In genomic region chr11:68478574-68478981, GRCm38 (mm10) we compare ENCODE assay signal across 20 mouse cellular contexts. TPM values are rescaled to one million over a fixed set of nuclear protein-coding genes. Genes with fewer than 3 reads are reported as not detected.
DNase-seq lines count a peak whose midpoint lies in the region; ATAC-seq lines count a peak whose summit lies in the region.
"Had no signal": no experiment of that assay in that cellular context is flagged by ENCODE, and none has a peak within 500 bp of the region (broad histone marks: within the 10 kb centered on the region; RNA-seq: fewer than 3 reads in every experiment).

No protein-coding gene starts in this region.

- DNase-seq in heart, postnatal 36 days = no peak
- no peak for DNase-seq in lung, adult 18-20 months
- DNase-seq in brain, adult 2 months (ENCODE audit: low read depth, low spot score) = peak; percentile 77
- peak; percentile 40 to 45 for DNase-seq in left cerebral cortex, postnatal 36 days (ENCODE audit: low spot score in 2 of 2)
- DNase-seq in kidney, adult 11 months = no peak
- DNase-seq in gastrocnemius, postnatal 25 days = no peak
- DNase-seq: adrenal gland, postnatal 36 days; B cell, adult 2 months; cerebellum, adult 9-10 months; gastrocnemius, postnatal 36 days; heart, postnatal 10 days; kidney, adult 18-20 months; kidney, postnatal 14 days; liver; liver, postnatal 0 days had no signal

- ATAC-seq in heart, embryonic 15.5 days (replicated peaks; ENCODE audit: insufficient number of reproducible peaks, insufficient read depth, low FRiP score, low read depth) = no peak
- peak; percentile 58 for ATAC-seq in lung, embryonic 16.5 days (ENCODE audit: low read depth)
- ATAC-seq: liver, postnatal 0 days; Patski had no signal

- no peak overlapping the region for H3K9ac ChIP-seq in heart, embryonic 15.5 days
- no peak overlapping the region for H3K9ac ChIP-seq in lung, embryonic 16.5 days (ENCODE audit: low read length)
- H3K9ac ChIP-seq: embryonic facial prominence, embryonic 13.5 days; hindbrain, embryonic 15.5 days; liver, postnatal 0 days had no signal

- intact Hi-C loops in heart, postnatal 36 days (cut with DNase I) = no loop called here
- intact Hi-C loops in left cerebral cortex, postnatal 36 days (cut with DNase I) = no loop called here

- H3K4me1 ChIP-seq in heart, embryonic 15.5 days (replicated peaks) = peaks cover 21% of the 10 kb centered on the region
- peaks cover 2% of the 10 kb centered on the region; the same call in 1 of the 2 replicates for H3K4me1 ChIP-seq in lung, embryonic 16.5 days (replicated peaks; ENCODE audit: control insufficient read depth, insufficient read depth, low read length)
- H3K4me1 ChIP-seq: hindbrain, embryonic 15.5 days had no signal

- no peaks in the 10 kb centered on the region for H3K9me3 ChIP-seq in heart, embryonic 15.5 days (replicated peaks)
- H3K9me3 ChIP-seq in lung, embryonic 16.5 days (ENCODE audit: control insufficient read depth, low read length) = no peaks in the 10 kb centered on the region
- H3K9me3 ChIP-seq: embryonic facial prominence, embryonic 13.5 days; hindbrain, embryonic 15.5 days had no signal

- 29% methylated on average over 3 of the region's 3 CpGs for WGBS in heart, embryonic 15.5 days
- 50% methylated on average over 3 of the region's 3 CpGs for WGBS in lung, embryonic 16.5 days

- H3K27me3 ChIP-seq in heart, embryonic 15.5 days = peaks cover 7% of the 10 kb centered on the region; the same call in 1 of the 2 replicates
- no peaks in the 10 kb centered on the region for H3K27me3 ChIP-seq in lung, embryonic 16.5 days (ENCODE audit: control insufficient read depth, insufficient read depth, low read depth, low read length)
- H3K27me3 ChIP-seq: hindbrain, embryonic 15.5 days; Patski had no signal

- H3K36me3 ChIP-seq in heart, embryonic 15.5 days = no peaks in the 10 kb centered on the region
- no peaks in the 10 kb centered on the region for H3K36me3 ChIP-seq in lung, embryonic 16.5 days (ENCODE audit: control insufficient read depth, insufficient read depth, low read length)
- H3K36me3 ChIP-seq: embryonic facial prominence, embryonic 13.5 days; hindbrain, embryonic 15.5 days had no signal

- H3K4me3 ChIP-seq in heart, embryonic 15.5 days = no peak overlapping the region
- no peak overlapping the region for H3K4me3 ChIP-seq in lung, embryonic 16.5 days (ENCODE audit: low read length)
- H3K4me3 ChIP-seq: embryonic facial prominence, embryonic 13.5 days; hindbrain, embryonic 15.5 days had no signal

- peak overlapping the region; percentile 86 for H3K27ac ChIP-seq in heart, embryonic 15.5 days
- H3K27ac ChIP-seq in lung, embryonic 16.5 days (ENCODE audit: low read length) = peak overlapping the region; percentile 48
- H3K27ac ChIP-seq: embryonic facial prominence, embryonic 13.5 days; hindbrain, embryonic 15.5 days had no signal

- H3K4me2 ChIP-seq in heart, embryonic 15.5 days = 0 out of 2 replicates have a peak overlapping the region, but pooled peaks have one; percentile 4
- no peak overlapping the region for H3K4me2 ChIP-seq in lung, embryonic 16.5 days (ENCODE audit: low read depth, low read length)
- H3K4me2 ChIP-seq: embryonic facial prominence, embryonic 13.5 days; hindbrain, embryonic 15.5 days had no signal

RNA-seq across cellular contexts. Expression of gene Pik3r6, which starts 24.2 kb away (rescaled TPM):
- polyA plus RNA-seq in heart, embryonic 15.5 days (2015; fragmentation: Nextera tagmentation; extraction: Ambion mirVana) = 4.3 and 7.1 TPM in 2 replicates
- 1 to 10 TPM; 4.6 to 6.3 TPM for total RNA-seq in heart, postnatal 36 days (2021)
- polyA plus RNA-seq in lung, embryonic 16.5 days (2015; fragmentation: Nextera tagmentation; extraction: Ambion mirVana) = 5.9 and 6.0 TPM in 2 replicates
- total RNA-seq in left cerebral cortex, postnatal 36 days (2021) = 1 to 10 TPM; 2.9 to 3.8 TPM
- 1 to 10 TPM; 1.5 to 3.4 TPM for total RNA-seq in gastrocnemius, postnatal 25 days (2021)

RNA-seq across cellular contexts. Expression of gene Pik3r5, which starts 46.7 kb away (rescaled TPM):
- 0.68 and 1.5 TPM in 2 replicates for polyA plus RNA-seq in heart, embryonic 15.5 days (2015; fragmentation: Nextera tagmentation; extraction: Ambion mirVana)
- total RNA-seq in heart, postnatal 36 days (2021) = 1 to 10 TPM in 1 of 2 experiments, under 1 TPM in 1; 0.67 to 1.7 TPM
- polyA plus RNA-seq in lung, embryonic 16.5 days (2015; fragmentation: Nextera tagmentation; extraction: Ambion mirVana) = 0.55 and 0.67 TPM in 2 replicates
- 1 to 10 TPM; 3.0 to 3.3 TPM for total RNA-seq in left cerebral cortex, postnatal 36 days (2021)
- total RNA-seq in gastrocnemius, postnatal 25 days (2021) = under 1 TPM; 0.31 to 0.51 TPM

Comparison
In these comparisons a context has a peak if more than half of its experiments do, and no peak if none do; other contexts are left out.
1. DNase-seq: peak in brain, adult 2 months (single experiment) and left cerebral cortex, postnatal 36 days (2 of 2); none in heart, postnatal 36 days (0 of 2), lung, adult 18-20 months (0 of 2), kidney, adult 11 months (single experiment) and gastrocnemius, postnatal 25 days (single experiment).